Mouse (Mus musculus) ovary, adult 18-20 months (tissue): Measurements from ENCODE around the gene Pbx3.

Experiments
- DNase-seq: peaks from one replicate; pipeline ENCODE4 v3.0.0; 2022; ENCODE audit warnings: low spot score, mixed read lengths

The Pbx3 gene

GRCm38 (mm10) chr2:34221477-34221876, 151.5 kb downstream of the Pbx3 start:
- no peak for DNase-seq

- peak; percentile 8 for DNase-seq
Observed at GRCm38 (mm10) chr2:34219150-34219549, 153.8 kb downstream of the Pbx3 start.

- DNase-seq: no peak
Observed at GRCm38 (mm10) chr2:34217596-34217995, 155.3 kb downstream of the Pbx3 start.

GRCm38 (mm10) chr2:34215496-34215895, 157.4 kb downstream of the Pbx3 start:
- no peak for DNase-seq

- DNase-seq: no peak
Observed at GRCm38 (mm10) chr2:34212418-34212817, 160.5 kb downstream of the Pbx3 start.

- no peak for DNase-seq
Observed at GRCm38 (mm10) chr2:34204797-34205196, 168.1 kb downstream of the Pbx3 start.

GRCm38 (mm10) chr2:34204325-34204724, 168.6 kb downstream of the Pbx3 start:
- no peak for DNase-seq

GRCm38 (mm10) chr2:34193870-34194820, 178.8 kb downstream of the Pbx3 start:
- no peak for DNase-seq

- DNase-seq: no peak
Observed at GRCm38 (mm10) chr2:34193276-34193675, 179.7 kb downstream of the Pbx3 start.

- no peak for DNase-seq
Observed at GRCm38 (mm10) chr2:34187366-34187765, 185.6 kb downstream of the Pbx3 start.

GRCm38 (mm10) chr2:34181600-34181999, 191.3 kb downstream of the Pbx3 start:
- no peak for DNase-seq

- DNase-seq: no peak
Observed at GRCm38 (mm10) chr2:34179299-34179698, 193.6 kb downstream of the Pbx3 start.

GRCm38 (mm10) chr2:34178653-34179052, 194.3 kb downstream of the Pbx3 start:
- no peak for DNase-seq

- no peak for DNase-seq
Observed at GRCm38 (mm10) chr2:34170424-34170823, 202.5 kb downstream of the Pbx3 start.

- DNase-seq: no peak
Observed at GRCm38 (mm10) chr2:34169626-34170025, 203.3 kb downstream of the Pbx3 start.

- no peak for DNase-seq
Observed at GRCm38 (mm10) chr2:34168191-34168590, 204.8 kb downstream of the Pbx3 start.

- DNase-seq: no peak
Observed at GRCm38 (mm10) chr2:34162484-34162883, 210.5 kb downstream of the Pbx3 start.

- DNase-seq: peak; percentile 25
Observed at GRCm38 (mm10) chr2:34157746-34158145, 215.2 kb downstream of the Pbx3 start.

GRCm38 (mm10) chr2:34154833-34155232, 218.1 kb downstream of the Pbx3 start:
- DNase-seq: peak; percentile 63

GRCm38 (mm10) chr2:34153336-34153735, 219.6 kb downstream of the Pbx3 start:
- DNase-seq: no peak

- DNase-seq: no peak
Observed at GRCm38 (mm10) chr2:34150560-34150959, 222.4 kb downstream of the Pbx3 start.

GRCm38 (mm10) chr2:34148214-34148613, 224.7 kb downstream of the Pbx3 start:
- no peak for DNase-seq

- DNase-seq: no peak
Observed at GRCm38 (mm10) chr2:34147476-34147875, 225.5 kb downstream of the Pbx3 start.

GRCm38 (mm10) chr2:34147036-34147435, 225.9 kb downstream of the Pbx3 start:
- DNase-seq: no peak
